Mouse (Mus musculus): Measurements from ENCODE around the gene Mthfsl. TPM values are rescaled to one million over a fixed set of nuclear protein-coding genes. Genes with fewer than 3 reads are reported as not detected.
"Not testable (repeated sequence)": the region's sequence is repeated elsewhere in the genome, so short reads cannot be mapped to it uniquely, and the experiment has no call there.

The Mthfsl gene
- 39.2 and 41.1 TPM in 2 replicates for polyA plus RNA-seq (2015; fragmentation: Nextera tagmentation; extraction: Ambion mirVana)

- TF ChIP-seq CTCF (IDR thresholded peaks at IDR 0.05; ENCODE audit: low read depth): peak; percentile 40; the same call in 1 of the 2 replicates
Measured at GRCm38 (mm10) chr9:88719989-88720537, at the start of gene Mthfsl. Gene Mthfsl, minus strand, starts transcription at chr9:88720296.

GRCm38 (mm10) chr9:88769470-88769869 is 49.4 kb upstream of the Mthfsl start:
- 81% methylated on average over 4 of the region's 5 CpGs for WGBS
- not testable (repeated sequence) for H3K4me2 ChIP-seq (replicated peaks; ENCODE audit: low read depth); H3K9ac ChIP-seq (ENCODE audit: low read length); H3K4me3 ChIP-seq (ENCODE audit: low read depth, low read length); H3K9me3 ChIP-seq (ENCODE audit: control insufficient read depth, low read length); H3K27ac ChIP-seq (replicated peaks); DNase-seq (ENCODE audit: low spot score); H3K27me3 ChIP-seq (ENCODE audit: control insufficient read depth, insufficient read depth, low read length); H3K4me1 ChIP-seq (replicated peaks; ENCODE audit: control insufficient read depth, insufficient read depth); H3K36me3 ChIP-seq (ENCODE audit: control insufficient read depth, insufficient read depth, low read length); ATAC-seq (ENCODE audit: low FRiP score, low TSS enrichment)

More at GRCm38 (mm10) chr9:88719989-88720537, at the start of gene Mthfsl:
- Histone ChIP-seq H3K4me2 (replicated peaks; ENCODE audit: low read depth) (peak within 1 kb of the TSS; percentile 44), H3K4me3 (ENCODE audit: low read depth, low read length) (peak within 1 kb of the TSS; percentile 32), H3K27ac (replicated peaks) (peak within 1 kb of the TSS; percentile 70)
- H3K36me3 ChIP-seq (ENCODE audit: control insufficient read depth, insufficient read depth, low read length); H3K9ac ChIP-seq (ENCODE audit: low read length); H3K4me1 ChIP-seq (replicated peaks; ENCODE audit: control insufficient read depth, insufficient read depth); H3K27me3 ChIP-seq (ENCODE audit: control insufficient read depth, insufficient read depth, low read length); H3K9me3 ChIP-seq (ENCODE audit: control insufficient read depth, low read length): not testable (repeated sequence)
- peak; percentile 14 for DNase-seq (ENCODE audit: low spot score)
- WGBS: 8% methylated on average over 10 of the region's 12 CpGs
- ATAC-seq (ENCODE audit: low FRiP score, low TSS enrichment): peak; percentile 73

- not testable (repeated sequence) for DNase-seq (ENCODE audit: low spot score); ATAC-seq (ENCODE audit: low FRiP score, low TSS enrichment); H3K4me3 ChIP-seq (ENCODE audit: low read depth, low read length); H3K4me1 ChIP-seq (replicated peaks; ENCODE audit: control insufficient read depth, insufficient read depth); H3K36me3 ChIP-seq (ENCODE audit: control insufficient read depth, insufficient read depth, low read length); H3K9me3 ChIP-seq (ENCODE audit: control insufficient read depth, low read length); H3K9ac ChIP-seq (ENCODE audit: low read length); H3K27ac ChIP-seq (replicated peaks); H3K27me3 ChIP-seq (ENCODE audit: control insufficient read depth, insufficient read depth, low read length); H3K4me2 ChIP-seq (replicated peaks; ENCODE audit: low read depth)
- TF ChIP-seq CTCF (IDR thresholded peaks at IDR 0.05; ENCODE audit: low read depth): peak; percentile 54
- no CpG with 5 or more reads among the region's 2 CpGs for WGBS
Measured at GRCm38 (mm10) chr9:88746687-88747086, 26.6 kb upstream of the Mthfsl start.

GRCm38 (mm10) chr9:88746046-88746445 is 25.9 kb upstream of the Mthfsl start:
- not testable (repeated sequence) for ATAC-seq (ENCODE audit: low FRiP score, low TSS enrichment); H3K9me3 ChIP-seq (ENCODE audit: control insufficient read depth, low read length); H3K4me1 ChIP-seq (replicated peaks; ENCODE audit: control insufficient read depth, insufficient read depth); H3K4me2 ChIP-seq (replicated peaks; ENCODE audit: low read depth); H3K36me3 ChIP-seq (ENCODE audit: control insufficient read depth, insufficient read depth, low read length); H3K27ac ChIP-seq (replicated peaks); DNase-seq (ENCODE audit: low spot score); H3K4me3 ChIP-seq (ENCODE audit: low read depth, low read length); H3K27me3 ChIP-seq (ENCODE audit: control insufficient read depth, insufficient read depth, low read length); H3K9ac ChIP-seq (ENCODE audit: low read length)
- WGBS: no CpG with 5 or more reads among the region's 2 CpGs

GRCm38 (mm10) chr9:88735289-88735688 is 15.2 kb upstream of the Mthfsl start:
- H3K27ac ChIP-seq (replicated peaks); ATAC-seq (ENCODE audit: low FRiP score, low TSS enrichment); H3K9ac ChIP-seq (ENCODE audit: low read length); H3K36me3 ChIP-seq (ENCODE audit: control insufficient read depth, insufficient read depth, low read length); H3K4me2 ChIP-seq (replicated peaks; ENCODE audit: low read depth); H3K4me1 ChIP-seq (replicated peaks; ENCODE audit: control insufficient read depth, insufficient read depth); DNase-seq (ENCODE audit: low spot score); H3K9me3 ChIP-seq (ENCODE audit: control insufficient read depth, low read length); H3K4me3 ChIP-seq (ENCODE audit: low read depth, low read length); H3K27me3 ChIP-seq (ENCODE audit: control insufficient read depth, insufficient read depth, low read length): not testable (repeated sequence)

- H3K27ac ChIP-seq (replicated peaks); H3K4me1 ChIP-seq (replicated peaks; ENCODE audit: control insufficient read depth, insufficient read depth); H3K27me3 ChIP-seq (ENCODE audit: control insufficient read depth, insufficient read depth, low read length); H3K4me3 ChIP-seq (ENCODE audit: low read depth, low read length); H3K9ac ChIP-seq (ENCODE audit: low read length); ATAC-seq (ENCODE audit: low FRiP score, low TSS enrichment); DNase-seq (ENCODE audit: low spot score); H3K36me3 ChIP-seq (ENCODE audit: control insufficient read depth, insufficient read depth, low read length); H3K4me2 ChIP-seq (replicated peaks; ENCODE audit: low read depth); H3K9me3 ChIP-seq (ENCODE audit: control insufficient read depth, low read length): not testable (repeated sequence)
- WGBS: 45% methylated on average over 1 of the region's 1 CpGs
Measured at GRCm38 (mm10) chr9:88733182-88733581, 13.1 kb upstream of the Mthfsl start.

- H3K27me3 ChIP-seq (ENCODE audit: control insufficient read depth, insufficient read depth, low read length); H3K9me3 ChIP-seq (ENCODE audit: control insufficient read depth, low read length); H3K4me2 ChIP-seq (replicated peaks; ENCODE audit: low read depth); DNase-seq (ENCODE audit: low spot score); H3K36me3 ChIP-seq (ENCODE audit: control insufficient read depth, insufficient read depth, low read length); ATAC-seq (ENCODE audit: low FRiP score, low TSS enrichment); H3K9ac ChIP-seq (ENCODE audit: low read length); H3K4me1 ChIP-seq (replicated peaks; ENCODE audit: control insufficient read depth, insufficient read depth); H3K4me3 ChIP-seq (ENCODE audit: low read depth, low read length); H3K27ac ChIP-seq (replicated peaks): not testable (repeated sequence)
- 70% methylated on average over 1 of the region's 3 CpGs for WGBS
Measured at GRCm38 (mm10) chr9:88732334-88732733, 12.2 kb upstream of the Mthfsl start.

- 75% methylated on average over 5 of the region's 5 CpGs for WGBS
- not testable (repeated sequence) for DNase-seq (ENCODE audit: low spot score); H3K4me3 ChIP-seq (ENCODE audit: low read depth, low read length); H3K36me3 ChIP-seq (ENCODE audit: control insufficient read depth, insufficient read depth, low read length); H3K27me3 ChIP-seq (ENCODE audit: control insufficient read depth, insufficient read depth, low read length); H3K9me3 ChIP-seq (ENCODE audit: control insufficient read depth, low read length); ATAC-seq (ENCODE audit: low FRiP score, low TSS enrichment); H3K27ac ChIP-seq (replicated peaks); H3K4me2 ChIP-seq (replicated peaks; ENCODE audit: low read depth); H3K9ac ChIP-seq (ENCODE audit: low read length); H3K4me1 ChIP-seq (replicated peaks; ENCODE audit: control insufficient read depth, insufficient read depth)
Measured at GRCm38 (mm10) chr9:88731728-88732127, 11.6 kb upstream of the Mthfsl start, which contains the start of gene Bcl2a1d. Gene Bcl2a1d, minus strand, starts transcription at chr9:88731914.

GRCm38 (mm10) chr9:88728311-88728710 is 8.2 kb upstream of the Mthfsl start:
- not testable (repeated sequence) for H3K9me3 ChIP-seq (ENCODE audit: control insufficient read depth, low read length); H3K4me2 ChIP-seq (replicated peaks; ENCODE audit: low read depth); H3K4me3 ChIP-seq (ENCODE audit: low read depth, low read length); H3K27ac ChIP-seq (replicated peaks); H3K9ac ChIP-seq (ENCODE audit: low read length); H3K27me3 ChIP-seq (ENCODE audit: control insufficient read depth, insufficient read depth, low read length); H3K36me3 ChIP-seq (ENCODE audit: control insufficient read depth, insufficient read depth, low read length); ATAC-seq (ENCODE audit: low FRiP score, low TSS enrichment); DNase-seq (ENCODE audit: low spot score); H3K4me1 ChIP-seq (replicated peaks; ENCODE audit: control insufficient read depth, insufficient read depth)
